ENCODE assay signal across 8 mouse cellular contexts in the genomic region with DNA sequence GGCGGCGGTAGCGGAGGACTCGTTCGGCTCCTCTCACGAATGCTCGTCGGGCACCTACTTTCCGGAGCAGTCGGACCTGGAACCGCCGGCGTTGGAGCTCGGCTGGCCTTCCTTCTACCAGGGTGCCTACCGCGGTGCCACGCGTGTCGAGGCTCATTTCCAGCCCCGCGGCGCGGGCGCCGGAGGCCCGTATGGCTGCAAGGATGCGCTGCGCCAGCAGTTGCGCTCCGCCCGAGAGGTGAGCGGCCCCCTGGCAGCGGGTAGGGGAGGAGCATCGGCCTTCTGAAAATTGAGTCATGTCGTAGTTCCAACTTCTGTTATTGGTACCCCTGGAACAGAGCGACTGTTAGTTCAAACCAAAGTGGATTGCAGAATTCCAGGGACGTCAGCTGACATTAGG. TPM values are rescaled to one million over a fixed set of nuclear protein-coding genes. Genes with fewer than 3 reads are reported as not detected.
DNase-seq lines count a peak whose midpoint lies in the region; ATAC-seq and TF ChIP-seq lines count a peak whose summit lies in the region.

No protein-coding gene starts in this region.

- no peak for DNase-seq in kidney, adult 2 months
- no peak for DNase-seq in kidney, adult 18-20 months
- peak; percentile 77 for DNase-seq in MEL (ENCODE audit: low read depth, low spot score)
- peak; percentile 61 for DNase-seq in mesoderm, embryonic 11.5 days (ENCODE audit: low read depth, low spot score)
- DNase-seq in thymus, adult 18-20 months = peak; percentile 50 to 51
- DNase-seq in layer of hippocampus, postnatal 25 days (ENCODE audit: extremely low spot score in 1 of 2, low spot score in 1 of 2) = no peak

- H3K4me3 ChIP-seq in kidney, adult 2 months (ENCODE audit: insufficient read depth, low read depth, low read length) = peak overlapping the region; percentile 56
- peak overlapping the region; percentile 67 to 84 for H3K4me3 ChIP-seq in MEL (ENCODE audit: control insufficient read depth in 1 of 2, insufficient read depth in 1 of 2, low read depth in 2 of 2, low read length in 2 of 2)
- peak overlapping the region; percentile 68 for H3K4me3 ChIP-seq in embryonic facial prominence, embryonic 15.5 days (replicated peaks)
- peak overlapping the region; percentile 80 for H3K4me3 ChIP-seq in intestine, embryonic 15.5 days (replicated peaks)

- no peaks in the 10 kb centered on the region for H3K4me1 ChIP-seq in kidney, adult 2 months (ENCODE audit: control insufficient read depth, insufficient read depth, low read length)
- peaks cover 0 to 13% of the 10 kb centered on the region in 2 experiments; a peak in 2 of 4 replicates for H3K4me1 ChIP-seq in MEL (ENCODE audit: control insufficient read depth in 1 of 2, insufficient read depth in 2 of 2, low read length in 2 of 2)
- peaks cover 50% of the 10 kb centered on the region for H3K4me1 ChIP-seq in embryonic facial prominence, embryonic 15.5 days
- peaks cover 33% of the 10 kb centered on the region for H3K4me1 ChIP-seq in intestine, embryonic 15.5 days (replicated peaks)

- H3K27me3 ChIP-seq in kidney, adult 2 months (replicated peaks; ENCODE audit: control insufficient read depth, insufficient read depth, low read length) = no peaks in the 10 kb centered on the region
- H3K27me3 ChIP-seq in MEL (ENCODE audit: control insufficient read depth in 1 of 2, insufficient read depth in 2 of 2, low read length in 2 of 2) = peaks cover 0 to 2% of the 10 kb centered on the region in 2 experiments; a peak in 2 of 4 replicates
- H3K27me3 ChIP-seq in embryonic facial prominence, embryonic 15.5 days = no peaks in the 10 kb centered on the region
- no peaks in the 10 kb centered on the region for H3K27me3 ChIP-seq in intestine, embryonic 15.5 days (replicated peaks)

- H3K36me3 ChIP-seq in kidney, adult 2 months (ENCODE audit: control insufficient read depth, insufficient read depth, low read length) = no peaks in the 10 kb centered on the region
- H3K36me3 ChIP-seq in MEL (ENCODE audit: control insufficient read depth in 1 of 2, insufficient read depth in 2 of 2, low read length in 2 of 2) = peaks cover 0 to 5% of the 10 kb centered on the region in 2 experiments; a peak in 1 of 4 replicates
- 0 out of 2 replicates have a peak, but pooled peaks cover 4% of the 10 kb centered on the region for H3K36me3 ChIP-seq in embryonic facial prominence, embryonic 15.5 days
- H3K36me3 ChIP-seq in intestine, embryonic 15.5 days = no peaks in the 10 kb centered on the region

- peak overlapping the region; percentile 88 for H3K4me2 ChIP-seq in embryonic facial prominence, embryonic 15.5 days (replicated peaks)
- H3K4me2 ChIP-seq in intestine, embryonic 15.5 days (replicated peaks) = peak overlapping the region; percentile 96

- no peak for ATAC-seq in embryonic facial prominence, embryonic 15.5 days (ENCODE audit: insufficient number of reproducible peaks, low FRiP score, low TSS enrichment, low read depth)
- peak; percentile 27 for ATAC-seq in intestine, embryonic 15.5 days

- no peaks in the 10 kb centered on the region for H3K9me3 ChIP-seq in MEL (replicated peaks; ENCODE audit: insufficient read depth, low read length)
- no peaks in the 10 kb centered on the region for H3K9me3 ChIP-seq in embryonic facial prominence, embryonic 15.5 days (replicated peaks)
- no peaks in the 10 kb centered on the region for H3K9me3 ChIP-seq in intestine, embryonic 15.5 days

- no peak for TF ChIP-seq CTCF in kidney, adult 2 months (conservative IDR thresholded peaks at IDR 0.05; ENCODE audit: insufficient read depth, insufficient read length, low read depth, low read length)
- TF ChIP-seq CTCF in MEL (IDR thresholded peaks at IDR 0.05 in 2 of 3, conservative IDR thresholded peaks at IDR 0.05 in 1 of 3; ENCODE audit: control insufficient read depth in 1 of 3, insufficient read depth in 1 of 3, low read depth in 2 of 3, low read length in 3 of 3, poor library complexity in 1 of 3, severe bottlenecking in 1 of 3) = no peak

- no peak overlapping the region for H3K27ac ChIP-seq in kidney, adult 2 months (ENCODE audit: insufficient read depth, low read depth, low read length)
- peak overlapping the region; percentile 32 for H3K27ac ChIP-seq in MEL (ENCODE audit: control insufficient read depth, low read depth, low read length)
- peak overlapping the region; percentile 56 for H3K27ac ChIP-seq in embryonic facial prominence, embryonic 15.5 days (replicated peaks)
- H3K27ac ChIP-seq in intestine, embryonic 15.5 days = peak overlapping the region; percentile 81

- H3K79me2 ChIP-seq in MEL (ENCODE audit: control insufficient read depth, insufficient read depth, low read length, poor library complexity) = peaks cover 2% of the 10 kb centered on the region; the same call in 1 of the 2 replicates

- peak overlapping the region; percentile 49 for H3K9ac ChIP-seq in MEL (ENCODE audit: control insufficient read depth, low read depth, low read length, poor library complexity, severe bottlenecking)
- H3K9ac ChIP-seq in embryonic facial prominence, embryonic 15.5 days = peak overlapping the region; percentile 62
- peak overlapping the region; percentile 74 for H3K9ac ChIP-seq in intestine, embryonic 15.5 days

- no peak for TF ChIP-seq POLR2A in kidney, adult 2 months (IDR thresholded peaks at IDR 0.05; ENCODE audit: low read depth, low read length)
- no peak for TF ChIP-seq POLR2A in MEL (IDR thresholded peaks at IDR 0.05; ENCODE audit: control insufficient read depth in 1 of 2, insufficient read depth in 1 of 2, low read depth in 1 of 2, low read length in 2 of 2, poor library complexity in 1 of 2)

- under 1% methylated on average over 37 of the region's 37 CpGs for WGBS in kidney, adult 2 months
- under 1% methylated on average over 37 of the region's 37 CpGs for WGBS in embryonic facial prominence, embryonic 15.5 days
- under 1% methylated on average over 37 of the region's 37 CpGs for WGBS in intestine, embryonic 15.5 days

- no peak for TF ChIP-seq RAD21 in MEL (IDR thresholded peaks at IDR 0.05; ENCODE audit: low read depth, low read length)

- TF ChIP-seq EP300 in MEL (IDR thresholded peaks at IDR 0.05; ENCODE audit: low read depth in 1 of 2, low read length in 2 of 2) = no peak

TF ChIP-seq in MEL, 35 proteins besides CTCF, POLR2A, EP300 and RAD21:
- TF ChIP-seq CHD1 (IDR thresholded peaks at IDR 0.05; ENCODE audit: low read depth, low read length) (no peak), UBTF (IDR thresholded peaks at IDR 0.05; ENCODE audit: borderline replicate concordance, insufficient read depth, low read depth, low read length) (peak; percentile 86; the same call in 1 of the 2 replicates)
TF ChIP-seq in MEL: peak in this region for 1.

RNA-seq across cellular contexts. Expression of gene Fam83d, which starts 0.5 kb away (rescaled TPM):
- polyA plus RNA-seq in kidney, adult 2 months (2012; rRNA removed) = 0.50 and 0.69 TPM in 2 replicates
- 2.6 and 3.4 TPM in 2 replicates for total RNA-seq in MEL (2012; rRNA removed)
- 1 to 10 TPM in 1 of 2 experiments, not detected in 1; 5.2 TPM for polyA plus RNA-seq in MEL (2012; ENCODE audit: insufficient read depth in 1 of 2, insufficient read length in 2 of 2, low read depth in 1 of 2, low replicate concordance in 2 of 2, missing spikeins in 1 of 2)
- 39.5 and 39.9 TPM in 2 replicates for polyA plus RNA-seq in embryonic facial prominence, embryonic 15.5 days (2015; fragmentation: Nextera tagmentation; extraction: Ambion mirVana)
- 43.7 and 45.4 TPM in 2 replicates for polyA plus RNA-seq in intestine, embryonic 15.5 days (2015; fragmentation: Nextera tagmentation; extraction: Ambion mirVana)
- total RNA-seq in layer of hippocampus, postnatal 25 days (2021) = 1 to 10 TPM; 5.2 to 6.5 TPM

RNA-seq across cellular contexts. Expression of gene Dhx35, which starts 26.3 kb away (rescaled TPM):
- 13.3 and 17.9 TPM in 2 replicates for polyA plus RNA-seq in kidney, adult 2 months (2012; rRNA removed)
- 17.3 and 18.5 TPM in 2 replicates for total RNA-seq in MEL (2012; rRNA removed)
- 10 to 100 TPM in 1 of 2 experiments, not detected in 1; 23.6 TPM for polyA plus RNA-seq in MEL (2012; ENCODE audit: insufficient read depth in 1 of 2, insufficient read length in 2 of 2, low read depth in 1 of 2, low replicate concordance in 2 of 2, missing spikeins in 1 of 2)
- 12.5 and 13.0 TPM in 2 replicates for polyA plus RNA-seq in embryonic facial prominence, embryonic 15.5 days (2015; fragmentation: Nextera tagmentation; extraction: Ambion mirVana)
- 13.3 and 13.6 TPM in 2 replicates for polyA plus RNA-seq in intestine, embryonic 15.5 days (2015; fragmentation: Nextera tagmentation; extraction: Ambion mirVana)
- 10 to 100 TPM; 16.1 to 22.0 TPM for total RNA-seq in layer of hippocampus, postnatal 25 days (2021)

Comparison
In these comparisons a context has a peak if more than half of its experiments do, and no peak if none do; other contexts are left out.
1. DNase-seq: peak in MEL (single experiment), mesoderm, embryonic 11.5 days (single experiment) and thymus, adult 18-20 months (2 of 2); none in kidney, adult 2 months (single experiment), kidney, adult 18-20 months (single experiment) and layer of hippocampus, postnatal 25 days (0 of 2).
2. Peak in every context shown above with its lines, with median percentiles within 50 percentile points of each other: H3K4me3 ChIP-seq and H3K9ac ChIP-seq.